Mouse (Mus musculus) spleen, postnatal 4 days (tissue): Measurements from ENCODE around the gene Ms4a3.

ENCODE experiments used
- DNase-seq, 2 experiments: peaks; one replicate each; pipeline ENCODE4 v3.0.0; 2022; ENCODE audit warnings: low spot score in 2 of 2

Ms4a3 gene

DNA sequence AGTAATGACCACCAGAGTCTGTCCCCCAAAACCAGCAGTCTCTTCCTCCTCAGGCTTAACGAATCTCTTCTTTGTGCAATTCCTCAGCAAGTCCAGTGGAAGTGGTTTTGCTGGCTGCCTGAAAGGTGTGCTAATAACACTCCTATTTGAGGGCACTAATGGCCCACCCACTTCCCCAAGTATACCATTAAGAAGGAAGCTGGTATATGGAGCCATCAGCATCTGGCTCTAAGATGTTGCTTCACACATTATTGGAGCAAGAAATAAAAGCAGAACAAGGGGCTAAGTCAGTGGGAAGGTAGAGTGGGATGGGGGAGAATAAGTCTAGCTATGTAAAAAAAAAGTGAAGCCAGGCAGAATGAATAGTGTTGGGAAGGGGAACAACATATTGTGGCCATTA is at the start of gene Ms4a3:
Gene Ms4a3 (minus strand): TSS at position 120 of the 400 bp plus-strand sequence.
- no peak for DNase-seq

DNA sequence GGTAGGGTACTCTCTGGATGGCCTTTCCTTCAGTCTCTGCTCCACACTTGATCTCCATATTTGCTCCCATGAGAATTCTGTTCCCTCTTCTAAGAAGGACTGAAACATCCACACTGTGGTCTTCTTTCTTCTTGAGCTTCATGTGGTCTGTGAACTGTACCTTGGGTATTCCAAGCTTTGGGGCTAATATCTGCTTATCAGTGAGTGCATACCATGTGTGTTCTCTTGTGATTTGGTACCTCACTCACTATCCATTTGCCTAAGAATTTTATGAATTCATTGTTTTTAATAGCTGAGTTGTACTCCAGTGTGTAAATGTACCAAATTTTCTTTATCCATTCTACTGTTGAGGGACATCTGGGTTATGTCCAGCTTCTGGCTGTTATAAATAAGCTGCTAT is 20.9 kb upstream of the Ms4a3 start:
- DNase-seq = no peak

DNA sequence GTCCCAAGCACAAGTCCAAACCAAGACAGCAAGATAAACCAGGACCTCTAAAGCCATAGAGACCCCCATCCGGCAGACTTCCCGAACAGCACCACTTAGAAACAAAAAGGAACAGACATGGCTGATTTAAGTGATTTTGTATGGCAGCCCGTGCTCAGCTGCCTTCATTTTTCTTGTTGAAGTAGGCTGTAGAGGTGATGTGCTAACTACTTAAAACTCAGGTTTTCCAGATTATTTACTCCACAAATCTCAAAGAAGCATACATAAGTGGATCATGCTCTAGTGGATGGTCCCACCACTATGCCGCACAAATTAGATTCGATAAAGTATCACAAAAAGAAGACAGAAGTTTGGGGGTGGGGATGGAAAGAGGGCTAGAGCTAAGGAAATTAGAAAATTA is 19.8 kb upstream of the Ms4a3 start, which contains the start of gene Oosp2:
Gene Oosp2 (minus strand): TSS at position 101 of the 400 bp plus-strand sequence.
- DNase-seq = no peak

DNA sequence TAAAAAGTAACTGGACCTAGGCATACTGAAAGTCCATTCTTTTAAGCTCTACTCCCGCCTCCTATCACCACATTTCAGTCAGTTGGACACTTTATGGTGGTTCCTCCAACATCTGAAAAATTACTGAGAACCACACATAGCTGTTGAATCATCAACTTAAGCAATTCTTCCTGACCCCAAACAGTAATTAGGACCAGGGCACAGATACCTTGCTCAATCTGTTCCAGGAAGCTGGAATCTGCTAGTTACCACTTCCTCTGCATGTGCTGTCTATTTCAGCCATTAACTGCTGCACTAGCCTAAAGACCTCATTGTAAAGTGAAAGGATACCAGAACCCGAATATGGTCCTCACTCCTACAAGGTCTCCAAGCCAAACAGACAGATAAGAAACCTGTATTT is 18.5 kb upstream of the Ms4a3 start:
- no peak for DNase-seq

DNA sequence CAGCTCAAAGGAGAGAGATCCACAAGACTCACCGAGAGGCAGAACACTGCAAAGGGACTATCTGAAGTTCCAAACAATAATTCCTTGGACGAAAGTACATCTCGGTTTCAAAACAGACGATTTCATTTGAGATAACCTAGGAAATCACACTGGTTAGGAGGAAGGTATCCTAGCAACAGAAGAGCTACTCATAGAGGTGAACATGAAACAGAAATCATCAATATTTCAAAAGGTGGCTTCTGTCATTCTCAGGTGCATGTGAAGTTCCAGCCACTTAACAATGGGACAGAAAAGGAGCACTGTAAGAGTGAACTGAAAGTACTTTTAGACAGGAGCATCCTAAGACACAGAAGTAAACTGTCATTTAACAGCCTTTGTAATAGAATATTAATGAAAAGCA is 8.9 kb upstream of the Ms4a3 start:
- DNase-seq = no peak

DNA sequence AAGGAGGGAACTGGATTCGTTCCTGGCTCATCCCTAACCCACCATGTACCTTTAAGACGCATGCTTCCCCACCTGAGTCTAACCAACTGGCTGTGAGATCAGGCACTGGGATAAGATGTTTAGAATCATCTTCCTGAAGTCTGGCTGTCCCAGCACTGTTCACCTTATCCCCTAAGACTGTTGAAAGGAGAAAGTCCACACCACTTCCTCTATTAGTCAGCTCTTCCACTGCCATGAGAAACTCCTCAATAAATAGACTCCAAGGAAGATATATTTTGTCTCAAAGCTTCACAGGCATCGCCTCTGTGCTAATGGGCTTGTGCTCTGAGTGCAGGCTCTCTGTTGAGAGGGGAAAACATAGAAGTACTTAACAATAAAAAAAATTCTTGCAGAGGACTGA is 5.5 kb upstream of the Ms4a3 start:
- no peak for DNase-seq

DNA sequence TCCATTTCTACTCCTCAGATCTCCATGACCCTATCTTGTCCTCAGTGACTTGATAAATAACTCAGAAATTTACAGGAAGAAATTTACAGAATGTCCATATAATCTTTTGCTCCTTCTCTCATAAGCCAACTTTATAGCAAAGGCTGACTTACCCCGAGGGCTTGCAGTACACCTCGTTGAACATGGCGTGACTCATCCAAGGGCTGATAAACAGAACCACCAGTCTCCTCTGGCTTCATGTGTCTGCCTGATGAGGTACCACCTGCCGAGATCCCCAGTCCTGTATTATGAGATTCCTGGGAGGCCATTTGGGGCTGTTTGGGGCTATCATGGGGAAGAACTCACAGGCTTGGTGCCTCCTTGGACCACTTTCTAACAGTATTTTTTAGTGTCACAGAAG is 1.6 kb downstream of the Ms4a3 start:
- no peak for DNase-seq

DNA sequence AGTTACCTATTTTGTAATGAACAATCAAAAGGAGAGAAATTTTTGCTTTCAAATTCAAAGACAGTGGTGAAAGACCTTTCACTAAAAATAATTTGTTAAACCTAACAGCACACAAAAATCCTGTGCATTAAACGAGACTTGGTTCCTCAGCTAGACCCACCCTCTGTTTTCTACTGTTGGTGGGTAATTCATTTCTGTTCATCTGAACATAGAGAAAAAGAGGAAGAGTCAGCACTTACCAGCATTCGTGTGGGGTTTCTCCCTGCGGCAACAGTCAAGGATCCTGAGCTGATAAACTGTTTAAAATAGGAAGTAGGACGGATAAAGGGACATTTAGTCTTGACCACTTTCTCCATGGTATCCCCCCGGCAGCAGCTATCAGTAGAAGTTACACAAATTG is 5.1 kb downstream of the Ms4a3 start:
- DNase-seq = no peak

DNA sequence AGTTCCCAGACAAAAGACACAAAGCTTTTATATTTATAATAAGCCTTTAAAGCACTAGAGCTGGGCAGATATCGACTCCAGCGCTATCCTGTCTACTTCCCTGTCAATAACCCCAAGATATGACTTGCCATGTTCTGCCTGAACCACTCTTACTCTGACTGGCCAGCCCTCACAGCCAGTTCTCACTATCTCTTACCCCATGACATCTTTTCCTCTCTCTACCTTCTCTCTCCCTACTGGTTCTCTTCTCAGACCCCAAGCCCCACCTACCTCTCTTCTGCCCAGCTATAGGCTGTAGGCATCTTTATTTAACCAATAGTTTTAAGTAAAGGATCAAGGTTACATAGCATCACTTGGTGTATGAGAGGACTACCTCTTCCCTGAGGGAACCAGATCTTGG is 6.3 kb downstream of the Ms4a3 start:
- no peak for DNase-seq

DNA sequence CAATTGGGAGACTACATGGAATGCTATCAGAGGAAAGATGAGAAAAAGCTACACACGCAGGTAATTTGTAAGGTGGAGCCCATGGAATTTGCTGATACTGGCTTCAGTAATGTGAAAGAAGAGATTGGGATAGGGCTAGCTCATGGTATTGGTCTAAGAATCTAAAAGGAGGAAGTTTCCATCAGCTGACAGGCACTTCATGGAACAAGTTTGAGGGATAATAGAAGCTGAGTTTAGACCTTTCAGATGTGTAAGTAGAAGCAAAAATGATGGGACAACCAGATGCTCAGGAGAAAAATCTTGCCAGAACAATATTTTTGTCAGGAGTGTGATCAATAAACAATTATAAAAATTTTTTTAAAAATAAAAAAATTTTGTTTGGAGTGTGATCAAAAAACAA is 6.9 kb downstream of the Ms4a3 start:
- no peak for DNase-seq

DNA sequence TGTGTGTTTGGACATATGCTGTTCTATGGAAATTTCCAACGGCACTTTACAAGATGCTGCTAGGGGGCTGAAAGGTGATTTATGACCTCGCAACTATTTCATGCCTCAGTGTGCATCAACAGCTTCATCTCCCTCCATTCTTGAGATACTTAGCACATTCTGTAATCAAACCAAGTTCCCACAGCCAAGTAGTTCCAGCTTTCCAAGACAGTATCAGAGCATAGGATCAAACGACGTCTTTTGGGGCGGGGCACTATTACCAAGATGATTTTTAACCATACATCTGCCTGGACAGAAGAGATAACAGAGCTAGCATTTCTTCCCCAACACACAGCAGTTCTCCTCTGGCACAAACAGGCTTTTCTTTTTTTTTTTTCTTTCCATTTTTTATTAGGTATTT is 15.4 kb downstream of the Ms4a3 start:
- no peak for DNase-seq

DNA sequence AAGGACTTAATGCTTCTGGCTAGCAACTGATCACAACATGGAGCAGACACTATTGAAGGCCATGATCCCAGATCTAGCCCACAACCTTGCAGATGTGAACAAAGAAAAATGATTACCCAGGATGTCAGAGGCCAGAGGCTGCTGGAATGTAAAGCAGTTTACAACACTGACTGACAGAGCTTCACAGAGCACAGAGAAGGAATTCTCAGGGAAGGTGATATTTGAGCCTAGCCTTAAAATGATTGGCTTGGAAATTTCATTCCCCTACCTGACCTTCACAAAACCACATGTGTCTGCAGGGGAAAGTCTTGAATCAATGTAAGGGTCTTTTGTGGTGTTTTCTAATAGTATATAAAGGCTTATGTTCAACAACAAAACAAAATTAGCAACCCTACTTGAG is 15.9 kb downstream of the Ms4a3 start:
- no peak for DNase-seq

DNA sequence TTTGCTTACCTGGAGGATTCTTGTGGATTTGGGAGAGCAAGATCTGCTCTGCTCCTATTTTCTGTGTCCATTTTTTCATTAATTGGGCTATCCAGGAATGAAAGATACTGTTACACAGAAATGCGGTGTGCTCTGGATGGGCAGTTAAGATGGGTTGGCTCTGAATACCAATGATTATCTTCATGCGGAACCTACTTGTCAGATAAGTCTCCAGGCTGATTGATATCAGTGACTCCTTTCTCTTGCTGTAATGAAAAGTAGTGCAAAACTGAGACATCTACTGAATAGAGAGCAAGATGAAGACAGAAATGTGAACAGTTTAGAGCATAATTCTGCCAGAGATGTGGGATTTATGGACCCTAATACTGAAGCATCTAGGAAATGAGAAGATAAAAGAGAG is 17.1 kb downstream of the Ms4a3 start, which contains the start of gene Ms4a2:
Gene Ms4a2 (minus strand): TSS at position 169 of the 400 bp plus-strand sequence.
- DNase-seq = no peak

DNA sequence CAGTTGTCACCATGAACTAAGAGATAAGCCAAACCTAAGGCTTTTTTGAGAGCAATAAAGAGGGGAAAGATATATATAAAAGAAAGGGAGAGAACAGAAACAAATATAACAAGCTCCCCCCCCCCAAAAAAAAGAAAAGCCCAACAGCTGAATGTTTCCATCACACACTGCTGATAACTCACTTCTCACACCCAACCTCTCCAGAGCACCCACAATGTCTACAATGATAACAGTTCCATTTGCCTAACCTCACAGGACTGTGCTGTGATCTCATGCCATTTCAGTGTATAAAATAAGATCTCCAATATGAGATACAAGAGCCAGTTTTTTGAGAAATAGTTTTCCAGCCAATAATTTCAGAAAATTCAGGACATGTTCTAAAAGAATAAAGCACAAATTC is 22.7 kb downstream of the Ms4a3 start:
- DNase-seq = no peak

DNA sequence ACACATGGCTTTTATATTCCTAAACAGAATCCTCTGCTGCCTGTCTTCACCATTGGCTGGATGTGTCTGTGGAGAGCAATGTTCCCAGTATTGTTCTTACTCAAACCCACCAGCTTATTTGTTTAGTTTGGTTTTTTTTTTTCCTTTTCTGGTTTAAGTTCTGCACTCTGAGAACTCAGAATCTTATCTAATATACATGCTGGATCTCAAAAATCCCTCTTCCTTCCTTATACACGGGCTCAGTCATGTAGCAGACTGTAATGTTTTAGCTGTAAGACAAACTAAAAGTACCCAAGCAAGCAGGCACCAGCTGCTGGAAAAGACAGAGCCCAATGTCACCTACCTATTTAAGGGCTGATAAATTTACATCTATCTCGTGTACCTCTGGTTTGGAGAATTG is 25.8 kb downstream of the Ms4a3 start:
- no peak for DNase-seq

DNA sequence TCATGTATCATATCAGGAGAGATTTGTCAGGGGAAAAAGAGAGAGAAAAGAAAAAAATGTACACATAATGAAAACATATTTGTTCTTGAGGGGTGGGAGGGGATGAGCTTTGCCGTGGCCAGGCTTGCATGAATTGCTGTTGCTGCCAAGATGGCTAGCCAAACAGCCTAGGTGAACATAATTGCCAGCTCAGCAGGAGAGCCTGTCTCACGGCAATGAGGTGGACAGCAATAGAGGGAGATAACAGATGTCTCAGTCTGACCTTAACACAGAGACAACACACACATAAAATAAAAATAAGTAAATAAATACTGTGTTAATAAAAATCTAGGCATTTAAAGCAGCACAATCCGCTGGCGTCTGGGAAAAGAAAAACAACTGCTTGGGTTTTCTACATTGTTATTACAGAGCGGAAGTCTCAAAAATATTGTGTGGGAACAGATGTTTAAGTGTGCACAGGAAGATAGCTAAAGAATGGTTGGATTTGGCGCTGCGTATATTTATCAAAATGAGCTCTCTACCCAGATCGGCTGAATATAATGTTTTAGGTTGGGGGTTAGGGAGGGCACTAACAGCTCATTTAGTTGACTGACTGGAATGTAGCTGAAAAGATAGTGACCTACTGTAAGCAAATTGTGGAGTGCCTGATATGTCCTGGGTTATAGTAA is 26.7 kb downstream of the Ms4a3 start:
- no peak for DNase-seq

DNA sequence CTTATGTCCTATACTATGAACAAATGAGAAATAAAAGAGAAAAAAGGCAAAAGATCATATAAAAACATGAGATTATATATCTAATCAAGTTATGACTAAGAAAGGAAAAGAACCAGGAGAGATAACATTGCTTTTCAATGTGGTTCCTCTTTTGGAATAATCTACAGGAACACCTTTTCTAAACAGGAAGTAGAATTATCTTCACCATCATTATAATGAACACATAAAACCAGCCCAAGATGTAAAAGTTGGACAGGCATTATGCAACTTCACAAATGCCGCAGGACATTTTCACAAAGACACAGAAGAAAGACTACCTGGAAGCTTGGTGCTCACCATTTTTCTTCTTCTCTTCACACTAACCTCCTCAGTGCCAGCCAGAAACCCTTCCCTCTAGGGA is 27.6 kb downstream of the Ms4a3 start:
- DNase-seq = no peak

DNA sequence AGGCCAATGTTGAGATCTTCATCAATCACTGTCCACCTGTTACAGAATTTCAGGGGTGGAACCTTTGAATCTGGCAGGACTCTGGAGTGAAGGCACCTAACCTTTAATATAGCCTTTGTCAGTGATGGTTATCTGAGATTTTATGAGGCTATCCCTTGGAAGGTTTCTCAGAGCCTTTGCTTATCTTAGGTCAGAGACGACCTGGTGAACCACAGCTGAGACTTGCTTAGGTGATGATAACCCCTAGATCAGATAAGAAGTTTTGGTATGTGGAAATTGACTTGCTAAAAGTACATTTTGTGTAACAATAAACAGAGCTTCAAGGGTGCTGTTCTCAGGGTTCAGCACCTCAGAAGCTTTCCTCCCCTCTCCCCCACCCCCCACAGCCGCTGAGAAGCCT is 28.4 kb downstream of the Ms4a3 start:
- DNase-seq = no peak

DNA sequence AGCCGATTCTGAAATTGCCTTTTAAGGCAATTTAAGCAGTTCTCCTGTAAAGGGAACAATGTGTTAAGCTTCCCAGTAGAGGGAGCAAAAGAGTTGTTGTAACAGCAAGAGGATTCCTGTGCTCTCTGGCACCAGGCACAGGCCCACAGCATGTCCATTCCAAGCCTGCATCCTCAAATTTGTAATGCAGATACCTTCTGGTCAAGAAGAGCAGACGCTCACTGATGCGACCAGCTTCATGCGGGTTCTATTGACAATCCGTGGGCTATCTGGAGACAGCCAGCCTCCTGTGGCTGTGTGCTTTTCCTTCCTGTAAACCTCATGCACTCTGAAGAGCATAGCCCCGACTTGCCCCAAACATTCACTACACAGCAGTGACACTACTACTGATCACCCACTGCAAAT is 29.1 kb downstream of the Ms4a3 start:
- no peak for DNase-seq

DNA sequence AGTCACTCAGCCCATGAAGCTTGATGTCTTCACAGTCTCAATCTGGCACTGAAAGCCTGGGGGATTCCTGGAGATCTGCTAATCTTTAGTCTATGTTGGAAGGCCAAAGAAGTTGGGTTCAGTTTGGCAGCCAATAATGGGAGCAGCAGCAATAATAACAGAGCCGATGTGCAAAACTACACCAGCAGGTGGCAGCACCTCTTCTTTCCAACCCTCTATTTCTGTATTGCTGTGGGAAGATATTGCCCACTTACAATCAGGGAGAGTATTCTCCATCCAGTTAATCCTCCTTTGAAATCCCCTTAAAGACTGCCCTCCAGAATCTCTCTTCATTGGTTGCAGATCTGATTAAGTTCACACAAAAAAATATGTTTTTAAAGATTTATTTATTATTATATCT is 32.5 kb downstream of the Ms4a3 start:
- peak; percentile 38 to 76 for DNase-seq

DNA sequence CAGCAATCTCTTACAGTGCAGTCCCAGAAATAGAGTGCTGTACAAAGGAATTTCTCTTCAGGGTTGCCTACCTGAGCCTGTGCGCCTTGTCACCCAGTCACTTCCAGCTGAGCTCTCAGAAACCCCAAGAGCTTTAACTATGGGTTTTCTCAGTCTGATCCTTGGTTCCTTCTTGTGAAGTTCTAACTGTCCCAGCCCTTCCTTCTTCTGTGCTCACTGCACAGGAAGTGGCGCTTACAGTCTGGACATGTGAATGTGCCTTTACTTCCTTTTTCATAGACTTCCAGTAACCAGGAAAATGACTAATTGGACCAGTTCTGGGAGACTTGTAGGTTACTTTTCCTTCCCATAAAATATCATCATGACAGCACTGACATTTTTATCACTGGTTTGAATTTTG is 36.0 kb downstream of the Ms4a3 start, which contains the start of gene Ms4a6d:
Gene Ms4a6d (minus strand): TSS at position 247 of the 400 bp plus-strand sequence.
- DNase-seq = no peak

DNA sequence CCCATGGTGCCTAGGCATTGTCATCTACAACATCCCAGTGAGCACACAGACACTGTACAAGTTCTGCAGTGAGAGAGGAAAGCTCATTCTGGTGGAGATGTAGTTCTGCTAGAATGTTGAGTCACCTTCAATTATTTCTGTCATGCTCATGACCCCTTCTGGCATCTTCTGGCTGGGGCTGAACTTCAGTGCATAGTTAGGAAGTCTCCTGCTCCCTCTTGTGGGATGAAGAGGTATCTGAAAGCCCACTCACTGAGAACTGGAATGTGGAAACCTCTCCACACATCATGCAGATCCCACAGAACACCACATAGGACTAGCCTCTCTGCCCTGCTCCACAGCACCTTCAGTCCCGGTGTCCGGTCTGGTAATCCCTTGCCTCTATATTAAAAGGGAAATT is 38.6 kb downstream of the Ms4a3 start:
- peak in 1 of 2 experiments; percentile 41 for DNase-seq

DNA sequence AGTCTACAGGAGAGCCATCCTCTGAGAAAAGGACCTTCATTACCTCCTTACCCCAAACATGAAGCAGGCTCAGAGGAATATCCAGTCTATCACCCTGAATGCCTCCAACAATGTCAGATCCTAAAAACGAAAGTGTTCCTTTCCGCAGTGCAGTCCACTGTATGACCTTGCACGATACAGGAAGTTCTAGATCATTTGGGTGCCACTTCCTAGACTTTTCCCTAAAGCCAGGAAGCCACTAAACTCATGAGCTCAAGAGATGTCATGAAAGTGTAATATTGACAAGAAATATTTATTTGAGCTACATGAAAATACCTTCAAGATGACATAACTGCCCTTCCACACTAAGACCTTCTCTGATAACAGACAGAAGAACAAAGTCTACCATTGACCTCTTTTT is 39.3 kb downstream of the Ms4a3 start:
- no peak for DNase-seq

DNA sequence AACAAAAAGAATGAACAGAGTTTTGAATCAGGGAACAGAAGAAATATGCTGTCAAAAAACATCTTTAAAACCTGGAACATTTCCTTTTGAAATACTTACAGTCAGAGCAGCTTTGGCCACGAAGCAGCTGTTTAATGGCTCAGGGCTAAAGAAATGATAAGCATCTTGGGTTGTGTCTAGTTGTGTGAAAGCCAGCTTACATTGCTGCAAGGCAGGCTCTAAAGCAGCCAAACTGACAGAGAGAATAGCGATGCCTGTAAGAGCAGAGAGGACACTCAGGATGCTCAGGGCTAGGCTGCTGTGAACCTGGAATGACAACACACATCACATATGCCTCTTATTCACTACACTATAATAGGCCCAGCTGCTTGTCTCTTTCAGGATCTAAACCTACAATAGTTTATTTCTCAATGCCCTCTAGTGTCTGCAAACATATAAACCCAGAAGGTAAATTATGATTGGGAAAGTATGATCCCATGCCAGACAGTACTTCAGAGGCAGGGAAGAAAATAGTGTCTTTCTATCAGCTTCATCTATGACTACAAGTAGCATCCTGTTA is 50.7 kb downstream of the Ms4a3 start:
- DNase-seq = no peak
